Mouse (Mus musculus): ENCODE measurements around the gene Apeh. TPM values are rescaled to one million over a fixed set of nuclear protein-coding genes. Genes with fewer than 3 reads are reported as not detected.

Gene Apeh
- polyA plus RNA-seq, 2 experiments = 38.6 to 55.6 TPM

- Histone ChIP-seq H3K27me3 (ENCODE audit: control insufficient read depth, insufficient read depth, low read length) (no peaks in the 10 kb centered on the region), H3K4me2 (replicated peaks; ENCODE audit: low read depth, low read length, severe bottlenecking) (peak overlapping the region; percentile 52), H3K4me3 (replicated peaks; ENCODE audit: low read length) (peak overlapping the region; percentile 26), H3K9ac (ENCODE audit: low read depth, low read length, severe bottlenecking) (peak overlapping the region; percentile 61), H3K27ac (replicated peaks; ENCODE audit: low read depth, low read length) (no peak overlapping the region), H3K9me3 (ENCODE audit: control insufficient read depth, low read length) (no peaks in the 10 kb centered on the region), H3K4me1 (ENCODE audit: control insufficient read depth, insufficient read depth, low read length) (peaks cover 9% of the 10 kb centered on the region), H3K36me3 (ENCODE audit: control insufficient read depth, insufficient read depth, low read length) (no peaks in the 10 kb centered on the region)
- DNase-seq (ENCODE audit: low spot score) (peak; percentile 29), ATAC-seq (ENCODE audit: low FRiP score, low read depth) (peak; percentile 8; the same call in 1 of the 2 replicates)
- 7% methylated on average over 22 of the region's 22 CpGs for WGBS
- no peak for TF ChIP-seq POLR2A (IDR thresholded peaks at IDR 0.05; ENCODE audit: borderline replicate concordance, extremely low read depth, insufficient read depth, insufficient read length)
Observed at GRCm38 (mm10) chr9:108111101-108111592, 16.7 kb upstream of the Apeh start.

GRCm38 (mm10) chr9:108110160-108110559 is 15.8 kb upstream of the Apeh start:
- Histone ChIP-seq H3K36me3 (ENCODE audit: control insufficient read depth, insufficient read depth, low read length) (no peaks in the 10 kb centered on the region), H3K4me2 (replicated peaks; ENCODE audit: low read depth, low read length, severe bottlenecking) (no peak overlapping the region; the same call in 1 of the 2 replicates), H3K27ac (replicated peaks; ENCODE audit: low read depth, low read length) (no peak overlapping the region), H3K27me3 (ENCODE audit: control insufficient read depth, insufficient read depth, low read length) (no peaks in the 10 kb centered on the region), H3K4me1 (ENCODE audit: control insufficient read depth, insufficient read depth, low read length) (peaks cover 13% of the 10 kb centered on the region), H3K4me3 (replicated peaks; ENCODE audit: low read length) (no peak overlapping the region), H3K9ac (ENCODE audit: low read depth, low read length, severe bottlenecking) (no peak overlapping the region), H3K9me3 (ENCODE audit: control insufficient read depth, low read length) (no peaks in the 10 kb centered on the region)
- no peak for TF ChIP-seq POLR2A (IDR thresholded peaks at IDR 0.05; ENCODE audit: borderline replicate concordance, extremely low read depth, insufficient read depth, insufficient read length)
- DNase-seq (ENCODE audit: low spot score) (no peak), ATAC-seq (ENCODE audit: low FRiP score, low read depth) (no peak)
- 84% methylated on average over 16 of the region's 16 CpGs for WGBS

GRCm38 (mm10) chr9:108107867-108108266 is 13.5 kb upstream of the Apeh start:
- H3K9ac ChIP-seq (ENCODE audit: low read depth, low read length, severe bottlenecking) = no peak overlapping the region
- H3K4me1 ChIP-seq (ENCODE audit: control insufficient read depth, insufficient read depth, low read length) = peaks cover 22% of the 10 kb centered on the region
- WGBS = 96% methylated on average over 16 of the region's 16 CpGs
- no peak for TF ChIP-seq POLR2A (IDR thresholded peaks at IDR 0.05; ENCODE audit: borderline replicate concordance, extremely low read depth, insufficient read depth, insufficient read length)
- ATAC-seq (ENCODE audit: low FRiP score, low read depth) (no peak), DNase-seq (ENCODE audit: low spot score) (no peak)
- H3K9me3 ChIP-seq (ENCODE audit: control insufficient read depth, low read length) = no peaks in the 10 kb centered on the region
- no peak overlapping the region for H3K4me2 ChIP-seq (replicated peaks; ENCODE audit: low read depth, low read length, severe bottlenecking)
- no peaks in the 10 kb centered on the region for H3K27me3 ChIP-seq (ENCODE audit: control insufficient read depth, insufficient read depth, low read length)
- H3K4me3 ChIP-seq (replicated peaks; ENCODE audit: low read length) = no peak overlapping the region
- no peak overlapping the region for H3K27ac ChIP-seq (replicated peaks; ENCODE audit: low read depth, low read length)
- no peaks in the 10 kb centered on the region for H3K36me3 ChIP-seq (ENCODE audit: control insufficient read depth, insufficient read depth, low read length)

GRCm38 (mm10) chr9:108106090-108106489 is 11.7 kb upstream of the Apeh start:
- H3K9me3 ChIP-seq (ENCODE audit: control insufficient read depth, low read length) = no peaks in the 10 kb centered on the region
- no peak overlapping the region for H3K4me3 ChIP-seq (replicated peaks; ENCODE audit: low read length)
- 91% methylated on average over 23 of the region's 23 CpGs for WGBS
- no peaks in the 10 kb centered on the region for H3K36me3 ChIP-seq (ENCODE audit: control insufficient read depth, insufficient read depth, low read length)
- no peaks in the 10 kb centered on the region for H3K27me3 ChIP-seq (ENCODE audit: control insufficient read depth, insufficient read depth, low read length)
- no peak overlapping the region for H3K4me2 ChIP-seq (replicated peaks; ENCODE audit: low read depth, low read length, severe bottlenecking)
- DNase-seq (ENCODE audit: low spot score) = no peak
- peaks cover 19% of the 10 kb centered on the region for H3K4me1 ChIP-seq (ENCODE audit: control insufficient read depth, insufficient read depth, low read length)
- no peak for ATAC-seq (ENCODE audit: low FRiP score, low read depth)
- H3K9ac ChIP-seq (ENCODE audit: low read depth, low read length, severe bottlenecking) = no peak overlapping the region
- H3K27ac ChIP-seq (replicated peaks; ENCODE audit: low read depth, low read length) = no peak overlapping the region
- no peak for TF ChIP-seq POLR2A (IDR thresholded peaks at IDR 0.05; ENCODE audit: borderline replicate concordance, extremely low read depth, insufficient read depth, insufficient read length)

- no peak overlapping the region for H3K4me3 ChIP-seq (replicated peaks; ENCODE audit: low read length)
- ATAC-seq (ENCODE audit: low FRiP score, low read depth) = no peak
- H3K9ac ChIP-seq (ENCODE audit: low read depth, low read length, severe bottlenecking) = peak overlapping the region; percentile 14; the same call in 1 of the 2 replicates
- TF ChIP-seq POLR2A (IDR thresholded peaks at IDR 0.05; ENCODE audit: borderline replicate concordance, extremely low read depth, insufficient read depth, insufficient read length) = no peak
- no peaks in the 10 kb centered on the region for H3K36me3 ChIP-seq (ENCODE audit: control insufficient read depth, insufficient read depth, low read length)
- peak overlapping the region; percentile 22; the same call in 1 of the 2 replicates for H3K4me2 ChIP-seq (replicated peaks; ENCODE audit: low read depth, low read length, severe bottlenecking)
- DNase-seq (ENCODE audit: low spot score) = no peak
- H3K27me3 ChIP-seq (ENCODE audit: control insufficient read depth, insufficient read depth, low read length) = no peaks in the 10 kb centered on the region
- H3K4me1 ChIP-seq (ENCODE audit: control insufficient read depth, insufficient read depth, low read length) = peaks cover 13% of the 10 kb centered on the region
- 81% methylated on average over 12 of the region's 12 CpGs for whole genome bisulfite sequencing
- no peaks in the 10 kb centered on the region for H3K9me3 ChIP-seq (ENCODE audit: control insufficient read depth, low read length)
- no peak overlapping the region; the same call in 1 of the 2 replicates for H3K27ac ChIP-seq (replicated peaks; ENCODE audit: low read depth, low read length)
Observed at GRCm38 (mm10) chr9:108105549-108105863, 11.1 kb upstream of the Apeh start.
